Mouse (Mus musculus): ENCODE measurements around the gene Tmem151b.

DNA sequence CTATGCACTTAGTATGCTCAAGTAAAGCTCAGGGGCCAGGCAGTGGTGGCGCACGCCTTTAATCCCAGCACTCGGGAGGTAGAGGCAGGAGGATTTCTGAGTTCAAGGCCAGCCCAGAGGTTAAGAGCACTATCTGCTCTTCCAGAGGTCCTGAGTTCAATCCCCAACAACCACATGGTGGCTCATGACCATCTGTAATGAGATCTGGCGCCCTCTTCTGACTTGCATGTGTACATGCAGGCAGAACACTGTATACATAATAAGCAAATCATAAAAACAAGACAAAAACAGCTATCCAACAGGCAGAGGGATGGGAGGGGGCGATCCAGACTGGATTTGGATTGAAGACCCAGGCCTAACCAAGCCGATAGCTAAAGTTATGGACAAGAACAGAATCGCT is 29.4 kb upstream of the Tmem151b start:
- no peak for TF ChIP-seq CTCF (IDR thresholded peaks at IDR 0.05; ENCODE audit: borderline replicate concordance, insufficient read depth, low read length)
- TF ChIP-seq POLR2A (IDR thresholded peaks at IDR 0.05; ENCODE audit: low read depth, low read length) = no peak
